Mouse (Mus musculus) right cerebral cortex, postnatal 4 days (tissue): Measurements from ENCODE around the gene Nr2c1.
A peak's percentile ranks its signal among the peaks of the same experiment; 100 is the strongest.

Experiments
- DNase-seq: peaks from one replicate; pipeline ENCODE4 v3.0.0-alpha.2; 2022

Gene Nr2c1

DNA sequence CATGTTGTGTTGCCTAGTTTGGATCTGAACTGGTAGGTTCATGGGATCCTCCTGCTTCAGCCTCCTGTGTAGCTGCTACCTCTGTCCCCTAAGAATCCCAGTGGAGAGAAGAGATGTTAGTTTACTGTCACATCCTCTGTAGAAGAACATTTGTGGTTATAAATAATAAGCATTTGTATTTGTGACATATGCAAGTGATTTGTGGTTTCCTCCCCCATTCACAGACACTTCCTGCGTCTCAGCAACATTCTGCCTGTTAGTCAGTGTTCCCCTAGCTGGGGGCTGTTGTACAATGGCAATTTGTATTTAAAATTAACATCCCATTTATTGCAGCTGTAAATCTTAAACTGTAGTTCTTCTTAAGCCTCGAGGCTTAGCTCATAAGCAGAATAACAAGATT is 63.9 kb downstream of the Nr2c1 start:
- DNase-seq = no peak

DNA sequence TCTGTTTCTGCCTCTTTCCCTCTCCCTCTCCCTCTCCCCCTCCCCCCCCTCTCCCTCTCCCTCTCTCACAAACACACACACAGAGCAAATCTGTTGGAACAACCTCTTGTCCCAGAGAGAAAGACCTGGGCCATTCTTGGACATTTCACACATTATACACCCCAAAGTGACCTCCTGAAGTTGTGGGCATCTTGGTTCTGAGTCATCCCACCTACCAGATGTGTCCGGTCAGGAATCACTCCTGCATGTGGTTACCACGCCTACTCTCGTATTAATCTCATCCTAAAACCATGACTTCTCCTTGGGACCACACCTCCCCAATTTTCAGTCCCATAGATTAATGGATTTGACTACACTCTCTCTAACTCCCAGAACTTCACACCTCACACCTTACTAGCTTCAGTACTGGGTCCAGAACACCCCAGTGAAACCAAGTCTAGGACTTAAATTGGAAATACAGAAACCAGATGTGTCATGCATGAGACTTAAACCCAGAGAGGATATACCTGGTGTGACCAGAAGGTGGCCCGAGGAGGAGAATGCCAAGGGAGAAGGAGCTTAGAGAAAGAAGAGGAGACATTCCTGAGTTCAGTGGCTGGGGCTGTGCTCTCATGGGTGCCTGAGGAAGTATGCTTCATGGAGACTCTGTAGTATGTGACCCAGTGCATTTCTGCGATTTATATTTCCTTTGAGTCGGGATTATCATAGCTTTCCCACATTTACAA is 77.4 kb downstream of the Nr2c1 start:
- no peak for DNase-seq

DNA sequence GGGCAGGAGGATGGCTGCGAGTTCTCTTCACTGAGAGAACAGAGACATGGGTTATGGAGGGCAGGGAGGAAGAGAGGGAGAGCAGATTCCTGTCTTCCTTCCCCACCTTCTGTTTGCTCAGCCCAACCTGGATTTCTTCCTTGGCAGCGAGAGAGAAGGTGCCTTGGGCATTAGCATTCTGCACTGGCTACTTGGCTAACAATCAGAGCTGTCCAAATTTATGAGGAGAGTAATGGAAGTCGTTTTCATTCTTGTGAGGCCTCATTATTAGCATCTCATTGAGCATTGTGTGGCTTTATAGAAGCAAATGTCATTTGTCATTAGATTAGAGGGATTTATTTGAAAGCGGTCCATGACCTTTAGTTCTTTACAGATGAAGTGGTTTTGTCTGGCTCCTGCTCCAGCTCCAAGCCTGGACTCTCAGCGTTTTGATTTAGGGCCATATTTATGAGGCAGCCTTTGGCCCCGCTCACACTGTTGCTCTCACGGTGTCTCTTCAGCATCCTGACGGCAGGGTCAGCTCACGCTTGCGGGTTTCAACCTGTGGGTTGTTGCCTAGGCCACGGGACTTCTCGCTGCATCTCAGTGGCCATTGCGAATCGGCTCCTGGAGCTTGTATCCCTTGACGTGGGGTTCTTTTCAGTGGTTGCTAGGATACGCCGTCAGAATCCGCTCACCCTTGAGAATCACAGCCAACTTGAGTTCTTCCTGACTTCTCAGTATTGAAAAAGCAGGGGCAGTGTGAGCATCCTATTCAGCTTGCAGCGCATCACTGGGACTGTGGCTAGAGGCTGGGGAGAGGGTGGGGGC is 82.6 kb downstream of the Nr2c1 start:
- DNase-seq = peak; percentile 32

DNA sequence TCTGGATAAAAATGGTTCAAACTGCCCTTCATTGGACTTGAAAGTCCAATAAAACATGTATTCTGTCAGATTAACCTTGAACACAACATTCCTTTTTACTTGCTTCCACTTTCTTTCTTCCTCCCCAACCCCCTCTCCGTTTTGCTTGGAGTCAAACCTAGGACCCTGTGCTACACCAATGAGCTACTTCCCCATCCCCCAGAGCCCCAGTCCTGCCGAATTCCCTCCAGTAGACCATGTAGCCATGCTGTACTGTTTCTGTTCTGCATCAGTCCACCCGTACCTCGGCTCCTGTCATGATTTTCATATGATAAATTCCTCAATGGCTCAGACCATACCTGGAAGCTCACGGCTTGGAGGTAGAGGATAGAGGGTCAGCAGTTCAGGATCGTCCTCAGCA is 83.2 kb downstream of the Nr2c1 start:
- DNase-seq = no peak

DNA sequence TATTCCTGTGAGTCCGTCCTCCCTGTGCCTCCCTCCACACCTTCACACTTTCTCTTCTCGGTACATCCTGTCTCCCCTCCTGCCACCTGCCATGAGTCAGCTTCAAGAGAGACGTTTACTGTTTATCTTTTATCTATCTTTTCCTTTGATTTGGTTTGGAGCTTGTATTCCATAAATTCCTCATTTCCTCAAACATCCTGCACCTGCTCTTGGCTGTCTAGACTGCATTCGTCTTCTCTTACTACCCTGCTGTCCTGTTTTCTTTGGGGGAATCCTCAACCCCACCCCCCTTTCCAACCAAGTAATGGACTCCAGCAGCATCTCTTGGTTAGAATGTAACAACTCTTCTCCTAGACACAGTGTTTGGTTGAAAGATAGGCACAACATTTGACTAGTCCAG is 87.4 kb downstream of the Nr2c1 start:
- no peak for DNase-seq

DNA sequence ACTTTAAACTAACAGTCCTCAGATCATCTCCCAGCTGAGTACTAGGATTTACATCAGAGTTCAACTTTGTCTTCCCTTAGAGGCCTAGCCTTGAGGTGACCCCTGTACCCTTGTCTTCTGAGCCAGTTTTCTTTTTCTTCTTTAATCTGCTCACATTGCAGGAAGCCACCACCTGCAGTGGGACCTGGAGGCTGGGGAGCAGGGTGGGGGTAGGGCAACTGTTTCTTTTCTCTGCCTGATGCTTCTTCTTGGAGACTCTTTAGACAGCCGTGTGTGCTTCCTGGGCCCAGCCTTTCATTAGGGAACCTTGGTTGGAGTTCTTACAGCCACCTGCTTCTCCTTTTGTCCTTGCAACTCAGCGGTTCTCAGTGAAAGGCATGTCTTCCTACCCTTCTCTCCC is 93.5 kb downstream of the Nr2c1 start:
- DNase-seq = no peak
